Mouse (Mus musculus): ENCODE results near the gene Cox5a. TPM values are rescaled to one million over a fixed set of nuclear protein-coding genes. Genes with fewer than 3 reads are reported as not detected.

Cox5a gene
- polyA plus RNA-seq, 1 experiment from 2014 or later: 641 TPM

GRCm38 (mm10) chr9:57520375-57521055 lies 559 bp upstream of the Cox5a start:
- peak overlapping the region; percentile 93 for H3K9ac ChIP-seq (ENCODE audit: low read length)
- ATAC-seq (ENCODE audit: insufficient number of reproducible peaks, low FRiP score, low TSS enrichment, low read depth) (0 out of 2 replicates have a peak, but pooled peaks have one; percentile 14), DNase-seq (ENCODE audit: low spot score) (no peak)
- no peaks in the 10 kb centered on the region for H3K9me3 ChIP-seq (ENCODE audit: control insufficient read depth, low read length)
- peak overlapping the region; percentile 96 for H3K4me3 ChIP-seq (ENCODE audit: low read depth, low read length)
- no peaks in the 10 kb centered on the region for H3K27me3 ChIP-seq (ENCODE audit: control insufficient read depth, insufficient read depth, low read length)
- no peaks in the 10 kb centered on the region for H3K36me3 ChIP-seq (ENCODE audit: control insufficient read depth, insufficient read depth, low read length)
- H3K4me2 ChIP-seq (ENCODE audit: low read depth, severe bottlenecking): peak overlapping the region; percentile 87
- peaks cover 7% of the 10 kb centered on the region; the same call in 1 of the 2 replicates for H3K4me1 ChIP-seq (ENCODE audit: control insufficient read depth, insufficient read depth, low read length)
- WGBS: 25% methylated on average over 16 of the region's 16 CpGs
- H3K27ac ChIP-seq (replicated peaks; ENCODE audit: low read depth, low read length): no peak overlapping the region

DNA sequence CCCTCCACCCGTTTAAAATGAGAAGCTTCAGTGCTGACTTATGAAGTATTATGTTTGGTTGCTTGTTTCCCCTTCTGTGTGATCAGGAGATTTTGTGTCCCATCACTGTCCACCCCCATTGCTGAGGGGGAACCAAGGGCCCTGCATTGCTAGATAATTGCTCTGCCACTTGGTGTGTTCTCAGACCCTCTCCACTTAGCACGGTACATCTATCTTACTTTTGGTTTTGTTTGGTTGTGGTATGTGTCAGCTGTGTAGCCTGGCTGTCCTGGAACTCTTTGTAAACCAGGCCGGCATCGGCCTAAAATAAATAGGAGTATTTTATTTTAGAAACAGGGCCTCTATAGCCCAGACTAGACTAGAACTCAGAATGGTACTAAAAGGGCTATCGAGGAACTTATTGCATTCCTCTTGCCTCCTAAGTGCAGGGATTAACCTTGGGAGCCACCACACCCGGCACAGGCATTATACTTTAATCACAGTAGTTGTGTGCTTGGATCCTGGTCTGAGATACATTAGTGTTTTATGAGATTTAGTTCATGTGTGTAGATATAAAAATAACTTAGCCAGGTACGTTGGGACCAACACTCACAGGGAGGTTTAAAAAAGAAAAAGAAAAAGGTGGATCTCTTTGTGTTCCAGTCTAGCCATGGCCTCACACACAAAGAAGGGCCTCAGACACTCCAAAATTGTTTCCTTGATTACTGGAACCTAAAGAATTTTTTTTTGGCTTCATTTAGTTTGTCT lies 1.2 kb downstream of the Cox5a start:
- Histone ChIP-seq H3K4me3 (ENCODE audit: low read depth, low read length) (peak overlapping the region; percentile 96), H3K4me2 (ENCODE audit: low read depth, severe bottlenecking) (peak overlapping the region; percentile 87), H3K27ac (replicated peaks; ENCODE audit: low read depth, low read length) (no peak overlapping the region), H3K4me1 (ENCODE audit: control insufficient read depth, insufficient read depth, low read length) (peaks cover 7% of the 10 kb centered on the region; the same call in 1 of the 2 replicates), H3K36me3 (ENCODE audit: control insufficient read depth, insufficient read depth, low read length) (no peaks in the 10 kb centered on the region), H3K9me3 (ENCODE audit: control insufficient read depth, low read length) (no peaks in the 10 kb centered on the region), H3K9ac (ENCODE audit: low read length) (peak overlapping the region; percentile 93), H3K27me3 (ENCODE audit: control insufficient read depth, insufficient read depth, low read length) (no peaks in the 10 kb centered on the region)
- no peak for DNase-seq (ENCODE audit: low spot score)
- WGBS: 42% methylated on average over 7 of the region's 7 CpGs
- no peak for ATAC-seq (ENCODE audit: insufficient number of reproducible peaks, low FRiP score, low TSS enrichment, low read depth)

GRCm38 (mm10) chr9:57522861-57523246 lies 1.8 kb downstream of the Cox5a start:
- Histone ChIP-seq H3K36me3 (ENCODE audit: control insufficient read depth, insufficient read depth, low read length) (no peaks in the 10 kb centered on the region), H3K4me3 (ENCODE audit: low read depth, low read length) (peak overlapping the region; percentile 96; the same call in 1 of the 2 replicates), H3K4me2 (ENCODE audit: low read depth, severe bottlenecking) (no peak overlapping the region; the same call in 1 of the 2 replicates), H3K27ac (replicated peaks; ENCODE audit: low read depth, low read length) (no peak overlapping the region), H3K27me3 (ENCODE audit: control insufficient read depth, insufficient read depth, low read length) (no peaks in the 10 kb centered on the region), H3K4me1 (ENCODE audit: control insufficient read depth, insufficient read depth, low read length) (peaks cover 7% of the 10 kb centered on the region; the same call in 1 of the 2 replicates), H3K9me3 (ENCODE audit: control insufficient read depth, low read length) (no peaks in the 10 kb centered on the region), H3K9ac (ENCODE audit: low read length) (no peak overlapping the region)
- ATAC-seq (ENCODE audit: insufficient number of reproducible peaks, low FRiP score, low TSS enrichment, low read depth) (no peak), DNase-seq (ENCODE audit: low spot score) (no peak)
- 77% methylated on average over 4 of the region's 4 CpGs for WGBS

DNA sequence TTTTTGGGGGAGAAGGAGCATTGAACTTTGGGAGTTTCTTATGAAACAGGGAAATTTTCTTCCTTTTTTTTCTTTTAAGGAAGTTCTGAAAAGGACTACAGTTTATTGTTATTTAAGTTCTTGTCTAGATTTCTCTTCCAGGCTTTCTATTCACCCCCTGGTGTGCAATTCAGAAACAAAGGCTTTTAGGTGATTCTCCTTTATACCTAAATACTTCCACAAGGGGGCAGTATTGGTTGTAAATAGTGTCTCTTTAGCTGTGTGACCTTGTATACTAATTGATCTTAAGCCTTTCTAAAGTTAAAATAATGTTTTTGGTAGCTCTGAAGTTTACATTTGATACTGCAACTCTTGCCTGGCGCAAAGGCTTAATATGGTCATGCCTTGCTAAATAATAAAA lies 2.7 kb downstream of the Cox5a start:
- DNase-seq (ENCODE audit: low spot score) (no peak), ATAC-seq (ENCODE audit: insufficient number of reproducible peaks, low FRiP score, low TSS enrichment, low read depth) (no peak)
- no peaks in the 10 kb centered on the region for H3K27me3 ChIP-seq (ENCODE audit: control insufficient read depth, insufficient read depth, low read length)
- H3K4me3 ChIP-seq (ENCODE audit: low read depth, low read length): no peak overlapping the region
- H3K9me3 ChIP-seq (ENCODE audit: control insufficient read depth, low read length): no peaks in the 10 kb centered on the region
- no peak overlapping the region for H3K9ac ChIP-seq (ENCODE audit: low read length)
- no peak overlapping the region for H3K27ac ChIP-seq (replicated peaks; ENCODE audit: low read depth, low read length)
- no peaks in the 10 kb centered on the region for H3K36me3 ChIP-seq (ENCODE audit: control insufficient read depth, insufficient read depth, low read length)
- peaks cover 7% of the 10 kb centered on the region; the same call in 1 of the 2 replicates for H3K4me1 ChIP-seq (ENCODE audit: control insufficient read depth, insufficient read depth, low read length)
- H3K4me2 ChIP-seq (ENCODE audit: low read depth, severe bottlenecking): no peak overlapping the region
- WGBS: 86% methylated on average over 1 of the region's 1 CpGs

- Histone ChIP-seq H3K4me1 (ENCODE audit: control insufficient read depth, insufficient read depth, low read length) (peaks cover 7% of the 10 kb centered on the region; the same call in 1 of the 2 replicates), H3K9me3 (ENCODE audit: control insufficient read depth, low read length) (no peaks in the 10 kb centered on the region)
These were observed 3.4 kb downstream of the Cox5a start for GRCm38 (mm10) chr9:57524439-57524838.

GRCm38 (mm10) chr9:57525516-57525915 lies 4.4 kb downstream of the Cox5a start:
- ATAC-seq (ENCODE audit: insufficient number of reproducible peaks, low FRiP score, low TSS enrichment, low read depth) (no peak), DNase-seq (ENCODE audit: low spot score) (no peak)
- no peaks in the 10 kb centered on the region for H3K27me3 ChIP-seq (ENCODE audit: control insufficient read depth, insufficient read depth, low read length)
- H3K27ac ChIP-seq (replicated peaks; ENCODE audit: low read depth, low read length): no peak overlapping the region
- H3K36me3 ChIP-seq (ENCODE audit: control insufficient read depth, insufficient read depth, low read length): no peaks in the 10 kb centered on the region
- H3K9me3 ChIP-seq (ENCODE audit: control insufficient read depth, low read length): no peaks in the 10 kb centered on the region
- 92% methylated on average over 2 of the region's 2 CpGs for WGBS
- H3K4me1 ChIP-seq (ENCODE audit: control insufficient read depth, insufficient read depth, low read length): peaks cover 7% of the 10 kb centered on the region; the same call in 1 of the 2 replicates
- H3K4me2 ChIP-seq (ENCODE audit: low read depth, severe bottlenecking): no peak overlapping the region
- H3K4me3 ChIP-seq (ENCODE audit: low read depth, low read length): no peak overlapping the region
- no peak overlapping the region for H3K9ac ChIP-seq (ENCODE audit: low read length)

More at GRCm38 (mm10) chr9:57524439-57524838, 3.4 kb downstream of the Cox5a start:
- ATAC-seq (ENCODE audit: insufficient number of reproducible peaks, low FRiP score, low TSS enrichment, low read depth) (no peak), DNase-seq (ENCODE audit: low spot score) (no peak)
- no peak overlapping the region for H3K27ac ChIP-seq (replicated peaks; ENCODE audit: low read depth, low read length)
- H3K4me3 ChIP-seq (ENCODE audit: low read depth, low read length): no peak overlapping the region
- no peaks in the 10 kb centered on the region for H3K27me3 ChIP-seq (ENCODE audit: control insufficient read depth, insufficient read depth, low read length)
- no peak overlapping the region for H3K9ac ChIP-seq (ENCODE audit: low read length)
- H3K36me3 ChIP-seq (ENCODE audit: control insufficient read depth, insufficient read depth, low read length): no peaks in the 10 kb centered on the region
- H3K4me2 ChIP-seq (ENCODE audit: low read depth, severe bottlenecking): no peak overlapping the region

DNA sequence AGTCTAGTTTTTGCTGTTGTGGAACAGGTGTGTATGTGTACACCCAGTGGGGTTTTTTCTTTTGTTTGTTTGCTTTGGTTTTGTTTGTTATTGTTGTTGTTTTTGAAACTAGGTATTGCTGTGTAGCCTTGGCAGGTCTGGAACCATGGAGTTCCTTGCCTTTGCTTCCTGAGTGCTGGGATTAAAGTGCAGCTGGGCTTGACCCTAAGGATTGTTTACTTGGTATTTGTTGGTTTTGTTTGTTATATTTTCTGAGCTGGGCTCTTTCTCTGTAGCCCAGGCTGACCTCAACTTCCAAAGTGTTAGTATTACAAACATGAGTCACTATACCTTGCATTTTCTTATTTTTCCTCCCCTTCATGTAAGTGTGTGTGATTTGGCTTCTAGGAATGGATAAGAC lies 5.4 kb downstream of the Cox5a start:
- no peak for DNase-seq (ENCODE audit: low spot score)

DNA sequence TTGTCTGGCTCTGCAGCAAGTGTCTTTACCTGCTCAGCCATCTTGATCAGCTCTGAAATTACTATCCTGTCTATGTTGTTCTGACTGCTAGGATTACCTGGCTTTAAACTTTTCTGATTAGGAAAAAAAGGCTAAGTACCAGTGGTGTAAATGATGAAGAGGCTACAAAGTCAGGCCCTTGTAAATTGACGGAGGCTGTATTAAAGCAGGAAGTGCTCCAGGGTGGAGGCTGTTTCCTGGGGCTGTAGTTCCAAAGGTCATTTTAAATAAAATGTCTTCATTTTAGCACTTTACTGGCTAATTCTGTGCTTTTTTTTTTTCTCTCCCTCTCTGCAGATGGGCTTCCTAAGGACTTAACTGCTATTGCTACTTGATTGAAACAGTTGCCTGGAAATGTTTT lies 10.9 kb downstream of the Cox5a start:
- Histone ChIP-seq H3K4me3 (ENCODE audit: low read depth, low read length) (no peak overlapping the region), H3K9me3 (ENCODE audit: control insufficient read depth, low read length) (no peaks in the 10 kb centered on the region), H3K4me2 (ENCODE audit: low read depth, severe bottlenecking) (no peak overlapping the region), H3K27me3 (ENCODE audit: control insufficient read depth, insufficient read depth, low read length) (no peaks in the 10 kb centered on the region), H3K27ac (replicated peaks; ENCODE audit: low read depth, low read length) (no peak overlapping the region), H3K9ac (ENCODE audit: low read length) (no peak overlapping the region), H3K36me3 (ENCODE audit: control insufficient read depth, insufficient read depth, low read length) (peaks cover 8% of the 10 kb centered on the region; the same call in 1 of the 2 replicates), H3K4me1 (ENCODE audit: control insufficient read depth, insufficient read depth, low read length) (no peaks in the 10 kb centered on the region)
- no peak for ATAC-seq (ENCODE audit: insufficient number of reproducible peaks, low FRiP score, low TSS enrichment, low read depth)
- 68% methylated on average over 1 of the region's 1 CpGs for WGBS
- DNase-seq (ENCODE audit: low spot score): no peak

More for the DNA sequence above, 5.4 kb downstream of the Cox5a start:
- H3K36me3 ChIP-seq (ENCODE audit: control insufficient read depth, insufficient read depth, low read length): no peaks in the 10 kb centered on the region
- H3K9me3 ChIP-seq (ENCODE audit: control insufficient read depth, low read length): no peaks in the 10 kb centered on the region
- no peak overlapping the region for H3K4me2 ChIP-seq (ENCODE audit: low read depth, severe bottlenecking)
- H3K4me3 ChIP-seq (ENCODE audit: low read depth, low read length): no peak overlapping the region
- H3K4me1 ChIP-seq (ENCODE audit: control insufficient read depth, insufficient read depth, low read length): peaks cover 7% of the 10 kb centered on the region; the same call in 1 of the 2 replicates
- no peak overlapping the region for H3K27ac ChIP-seq (replicated peaks; ENCODE audit: low read depth, low read length)
- no peak overlapping the region for H3K9ac ChIP-seq (ENCODE audit: low read length)
- ATAC-seq (ENCODE audit: insufficient number of reproducible peaks, low FRiP score, low TSS enrichment, low read depth): no peak
- no peaks in the 10 kb centered on the region for H3K27me3 ChIP-seq (ENCODE audit: control insufficient read depth, insufficient read depth, low read length)

All from limb, embryonic 11.5 days (tissue).